1 mouse cellular context compared by ENCODE assay signal in genomic region chr9:22115635-22116034, GRCm38 (mm10).
TF ChIP-seq lines count a peak whose summit lies in the region.

No protein-coding gene starts in this region.

TF ChIP-seq in CH12.LX, 34 proteins besides CTCF, POLR2A, EP300 and RAD21 (continued from another document):
- TF ChIP-seq KAT2A (IDR thresholded peaks at IDR 0.05; ENCODE audit: insufficient replicate concordance, low read length) (no peak), IRF4 (IDR thresholded peaks at IDR 0.05; ENCODE audit: low read depth, low read length) (no peak), JUN (IDR thresholded peaks at IDR 0.05; ENCODE audit: insufficient read depth, low read depth, low read length) (no peak), POLR2AphosphoS2 (IDR thresholded peaks at IDR 0.05; ENCODE audit: low read depth, low read length) (no peak), E2F4 (IDR thresholded peaks at IDR 0.05; ENCODE audit: insufficient replicate concordance, low read depth, low read length) (no peak), SIN3A (IDR thresholded peaks at IDR 0.05; ENCODE audit: low read length) (no peak), MAZ (IDR thresholded peaks at IDR 0.05; ENCODE audit: low read depth, low read length) (no peak), ZKSCAN1 (IDR thresholded peaks at IDR 0.05; ENCODE audit: borderline replicate concordance, low read depth, low read length) (no peak), ZC3H11A (IDR thresholded peaks at IDR 0.05; ENCODE audit: low read depth, low read length) (no peak), PAX5 (IDR thresholded peaks at IDR 0.05; ENCODE audit: low read length) (no peak), ELF1 (IDR thresholded peaks at IDR 0.05; ENCODE audit: low read depth, low read length) (no peak), MAX (IDR thresholded peaks at IDR 0.05; ENCODE audit: low read length) (no peak), CHD2 (IDR thresholded peaks at IDR 0.05; ENCODE audit: low read length) (no peak), USF1 (IDR thresholded peaks at IDR 0.05; ENCODE audit: low read depth, low read length) (no peak), NRF1 (IDR thresholded peaks at IDR 0.05; ENCODE audit: low read depth, low read length) (no peak), HCFC1 (IDR thresholded peaks at IDR 0.05; ENCODE audit: low read depth, low read length) (no peak)
